ENCODE assay signal across 12 mouse cellular contexts in genomic region chr9:57969736-57970495, GRCm38 (mm10). TPM values are rescaled to one million over a fixed set of nuclear protein-coding genes. Genes with fewer than 3 reads are reported as not detected.
A peak's percentile ranks its signal among the peaks of the same experiment; 100 is the strongest.
DNase-seq lines count a peak whose midpoint lies in the region; ATAC-seq and TF ChIP-seq lines count a peak whose summit lies in the region.
"Had no signal": no experiment of that assay in that cellular context is flagged by ENCODE, and none has a peak within 500 bp of the region (broad histone marks: within the 10 kb centered on the region; RNA-seq: fewer than 3 reads in every experiment).

No protein-coding gene starts in this region.

- ATAC-seq in intestine, embryonic 16.5 days = no peak
- ATAC-seq in intestine, embryonic 15.5 days = no peak
- no peak for ATAC-seq in forebrain, embryonic 15.5 days (replicated peaks)
- ATAC-seq: forebrain, embryonic 13.5 days had no signal

- no peaks in the 10 kb centered on the region for H3K36me3 ChIP-seq in intestine, embryonic 16.5 days (ENCODE audit: control insufficient read depth, insufficient read depth, low read length)
- H3K36me3 ChIP-seq in intestine, embryonic 15.5 days = no peaks in the 10 kb centered on the region
- H3K36me3 ChIP-seq in thymus, adult 2 months (ENCODE audit: control insufficient read depth, insufficient read depth, low read length) = no peaks in the 10 kb centered on the region
- H3K36me3 ChIP-seq in limb, embryonic 10.5 days = no peaks in the 10 kb centered on the region
- no peaks in the 10 kb centered on the region for H3K36me3 ChIP-seq in forebrain, embryonic 15.5 days
- H3K36me3 ChIP-seq: neural tube, embryonic 12.5 days had no signal

- no peak overlapping the region for H3K4me2 ChIP-seq in intestine, embryonic 16.5 days (ENCODE audit: low read depth, low read length)
- H3K4me2 ChIP-seq in intestine, embryonic 15.5 days (replicated peaks) = no peak overlapping the region
- H3K4me2 ChIP-seq in forebrain, embryonic 15.5 days (replicated peaks) = no peak overlapping the region
- H3K4me2 ChIP-seq: forebrain, embryonic 13.5 days; neural tube, embryonic 12.5 days had no signal

- DNase-seq in thymus, adult 2 months = peak; percentile 37
- DNase-seq in thymus, adult 18-20 months = no peak
- no peak for DNase-seq in limb, embryonic 10.5 days (ENCODE audit: low spot score)
- DNase-seq in thymus, postnatal 4 days = peak; percentile 65
- no peak for DNase-seq in right cerebral cortex, postnatal 10 days (ENCODE audit: low spot score in 2 of 2)
- DNase-seq: cerebellum, postnatal 25 days had no signal

- peak overlapping the region; percentile 77 for H3K27ac ChIP-seq in intestine, embryonic 16.5 days (ENCODE audit: low read length)
- no peak overlapping the region for H3K27ac ChIP-seq in intestine, embryonic 15.5 days
- H3K27ac ChIP-seq in thymus, adult 2 months (ENCODE audit: control insufficient read depth, insufficient read depth, low read length) = peak overlapping the region; percentile 96
- H3K27ac ChIP-seq in limb, embryonic 10.5 days = peak overlapping the region; percentile 58
- H3K27ac ChIP-seq in forebrain, embryonic 15.5 days (replicated peaks) = no peak overlapping the region
- H3K27ac ChIP-seq: forebrain, embryonic 13.5 days; liver, embryonic 14.5 days; neural tube, embryonic 12.5 days had no signal

- H3K4me1 ChIP-seq in intestine, embryonic 16.5 days (ENCODE audit: control insufficient read depth, insufficient read depth, low read length) = peaks cover 63% of the 10 kb centered on the region
- peaks cover 42% of the 10 kb centered on the region for H3K4me1 ChIP-seq in intestine, embryonic 15.5 days (replicated peaks)
- H3K4me1 ChIP-seq in thymus, adult 2 months (replicated peaks; ENCODE audit: control insufficient read depth, insufficient read depth, low read length) = peaks cover 80% of the 10 kb centered on the region
- peaks cover 61% of the 10 kb centered on the region for H3K4me1 ChIP-seq in limb, embryonic 10.5 days
- no peaks in the 10 kb centered on the region for H3K4me1 ChIP-seq in forebrain, embryonic 15.5 days
- H3K4me1 ChIP-seq: forebrain, embryonic 13.5 days; neural tube, embryonic 12.5 days had no signal

- H3K9ac ChIP-seq in intestine, embryonic 16.5 days (ENCODE audit: low read depth, low read length) = peak overlapping the region; percentile 15; the same call in 1 of the 2 replicates
- H3K9ac ChIP-seq in intestine, embryonic 15.5 days = no peak overlapping the region
- no peak overlapping the region for H3K9ac ChIP-seq in forebrain, embryonic 15.5 days (replicated peaks)
- H3K9ac ChIP-seq: forebrain, embryonic 13.5 days; liver, embryonic 14.5 days; neural tube, embryonic 12.5 days had no signal

- H3K27me3 ChIP-seq in intestine, embryonic 16.5 days (replicated peaks; ENCODE audit: control insufficient read depth, insufficient read depth, low read length) = no peaks in the 10 kb centered on the region
- H3K27me3 ChIP-seq in intestine, embryonic 15.5 days (replicated peaks) = no peaks in the 10 kb centered on the region
- no peaks in the 10 kb centered on the region for H3K27me3 ChIP-seq in thymus, adult 2 months (ENCODE audit: control insufficient read depth, insufficient read depth, low read length)
- H3K27me3 ChIP-seq in limb, embryonic 10.5 days (ENCODE audit: low read depth, poor library complexity, severe bottlenecking) = no peaks in the 10 kb centered on the region
- H3K27me3 ChIP-seq in forebrain, embryonic 15.5 days = no peaks in the 10 kb centered on the region
- H3K27me3 ChIP-seq: forebrain, embryonic 13.5 days; neural tube, embryonic 12.5 days had no signal

- no peaks in the 10 kb centered on the region for H3K9me3 ChIP-seq in intestine, embryonic 16.5 days (ENCODE audit: control insufficient read depth, low read length)
- H3K9me3 ChIP-seq in intestine, embryonic 15.5 days = no peaks in the 10 kb centered on the region
- H3K9me3 ChIP-seq in limb, embryonic 10.5 days (replicated peaks) = no peaks in the 10 kb centered on the region
- H3K9me3 ChIP-seq in forebrain, embryonic 15.5 days = no peaks in the 10 kb centered on the region
- H3K9me3 ChIP-seq: forebrain, embryonic 13.5 days; neural tube, embryonic 12.5 days had no signal

- no peak overlapping the region for H3K4me3 ChIP-seq in intestine, embryonic 16.5 days (ENCODE audit: low read length)
- H3K4me3 ChIP-seq in intestine, embryonic 15.5 days (replicated peaks) = no peak overlapping the region
- no peak overlapping the region for H3K4me3 ChIP-seq in thymus, adult 2 months (ENCODE audit: control insufficient read depth, insufficient read depth, low read length)
- no peak overlapping the region for H3K4me3 ChIP-seq in limb, embryonic 10.5 days
- no peak overlapping the region for H3K4me3 ChIP-seq in forebrain, embryonic 15.5 days
- H3K4me3 ChIP-seq: forebrain, embryonic 13.5 days; neural tube, embryonic 12.5 days had no signal

- no peak for TF ChIP-seq POLR2A in thymus, adult 2 months (IDR thresholded peaks at IDR 0.05; ENCODE audit: control insufficient read depth, extremely low read depth, insufficient read depth, low read length, poor library complexity)

- WGBS in intestine, embryonic 16.5 days = 67% methylated on average over 11 of the region's 11 CpGs
- WGBS in intestine, embryonic 15.5 days = 73% methylated on average over 11 of the region's 11 CpGs
- WGBS in thymus, adult 2 months = 51% methylated on average over 11 of the region's 11 CpGs
- WGBS in limb, embryonic 10.5 days = 78% methylated on average over 11 of the region's 11 CpGs
- WGBS in forebrain, embryonic 15.5 days = 78% methylated on average over 11 of the region's 11 CpGs

- no peak for TF ChIP-seq CTCF in thymus, adult 2 months (IDR thresholded peaks at IDR 0.05; ENCODE audit: borderline replicate concordance, control insufficient read depth, extremely low read depth, insufficient read depth, low read length, poor library complexity)

RNA-seq across cellular contexts. Expression of gene Sema7a, which starts 30.0 kb away (rescaled TPM):
- 0.54 and 0.72 TPM in 2 replicates for polyA plus RNA-seq in intestine, embryonic 16.5 days (2015; fragmentation: Nextera tagmentation; extraction: Ambion mirVana)
- 0.58 and 0.89 TPM in 2 replicates for polyA plus RNA-seq in intestine, embryonic 15.5 days (2015; fragmentation: Nextera tagmentation; extraction: Ambion mirVana)
- polyA plus RNA-seq in thymus, adult 2 months (2012; rRNA removed) = 81.6 and 85.6 TPM in 2 replicates
- polyA plus RNA-seq in limb, embryonic 10.5 days (2016; fragmentation: Nextera tagmentation; extraction: Ambion mirVana) = 0.20 and 0.26 TPM in 2 replicates
- 3.4 and 3.6 TPM in 2 replicates for polyA plus RNA-seq in forebrain, embryonic 15.5 days (2015; fragmentation: Nextera tagmentation; extraction: Ambion mirVana)

RNA-seq across cellular contexts. Expression of gene Cyp11a1, which starts 36.3 kb away (rescaled TPM):
- polyA plus RNA-seq in intestine, embryonic 16.5 days (2015; fragmentation: Nextera tagmentation; extraction: Ambion mirVana) = 6.4 and 22.4 TPM in 2 replicates
- polyA plus RNA-seq in intestine, embryonic 15.5 days (2015; fragmentation: Nextera tagmentation; extraction: Ambion mirVana) = 9.3 and 22.1 TPM in 2 replicates
- 0.84 and 1.3 TPM in 2 replicates for polyA plus RNA-seq in thymus, adult 2 months (2012; rRNA removed)
- polyA plus RNA-seq in limb, embryonic 10.5 days (2016; fragmentation: Nextera tagmentation; extraction: Ambion mirVana) = 0.26 TPM in 1 of 2 replicates, not detected in the other
- polyA plus RNA-seq in forebrain, embryonic 15.5 days (2015; fragmentation: Nextera tagmentation; extraction: Ambion mirVana) = 0.31 and 0.45 TPM in 2 replicates
- polyA plus RNA-seq: neural tube, embryonic 12.5 days had no signal

RNA-seq across cellular contexts. Expression of gene Ubl7, which starts 59.1 kb away (rescaled TPM):
- 91.3 and 91.6 TPM in 2 replicates for polyA plus RNA-seq in intestine, embryonic 16.5 days (2015; fragmentation: Nextera tagmentation; extraction: Ambion mirVana)
- 89.0 and 91.1 TPM in 2 replicates for polyA plus RNA-seq in intestine, embryonic 15.5 days (2015; fragmentation: Nextera tagmentation; extraction: Ambion mirVana)
- polyA plus RNA-seq in thymus, adult 2 months (2012; rRNA removed) = 182 and 201 TPM in 2 replicates
- polyA plus RNA-seq in limb, embryonic 10.5 days (2016; fragmentation: Nextera tagmentation; extraction: Ambion mirVana) = 123 and 130 TPM in 2 replicates
- 171 and 176 TPM in 2 replicates for polyA plus RNA-seq in forebrain, embryonic 15.5 days (2015; fragmentation: Nextera tagmentation; extraction: Ambion mirVana)

Comparison
In these comparisons a context has a peak if more than half of its experiments do, and no peak if none do; other contexts are left out.
1. H3K27ac ChIP-seq: peak in intestine, embryonic 16.5 days (single experiment), thymus, adult 2 months (single experiment) and limb, embryonic 10.5 days (single experiment); none in intestine, embryonic 15.5 days (single experiment) and forebrain, embryonic 15.5 days (single experiment).
2. DNase-seq: peak in thymus, adult 2 months (single experiment) and thymus, postnatal 4 days (single experiment); none in thymus, adult 18-20 months (0 of 2), limb, embryonic 10.5 days (single experiment) and right cerebral cortex, postnatal 10 days (0 of 2).
3. RNA of gene Sema7a, which starts 30.0 kb away (polyA plus RNA-seq): 81.6 to 85.6 TPM in thymus, adult 2 months; 3.4 to 3.6 TPM in forebrain, embryonic 15.5 days, 0.58 to 0.89 TPM in intestine, embryonic 15.5 days, 0.54 to 0.72 TPM in intestine, embryonic 16.5 days and 0.20 to 0.26 TPM in limb, embryonic 10.5 days; every median in the first group is over 10 times any median in the second.